Mouse (Mus musculus): ENCODE measurements at regions not wholly inside any gene's neighbourhood (a gene's known extent, or its start where the extent isn't known, plus 50 kb on each side); places are given as distances from the start of the nearest gene placed in this dataset.
"Not testable (repeated sequence)": the region's sequence is repeated elsewhere in the genome, so short reads cannot be mapped to it uniquely, and the experiment has no call there.

DNA sequence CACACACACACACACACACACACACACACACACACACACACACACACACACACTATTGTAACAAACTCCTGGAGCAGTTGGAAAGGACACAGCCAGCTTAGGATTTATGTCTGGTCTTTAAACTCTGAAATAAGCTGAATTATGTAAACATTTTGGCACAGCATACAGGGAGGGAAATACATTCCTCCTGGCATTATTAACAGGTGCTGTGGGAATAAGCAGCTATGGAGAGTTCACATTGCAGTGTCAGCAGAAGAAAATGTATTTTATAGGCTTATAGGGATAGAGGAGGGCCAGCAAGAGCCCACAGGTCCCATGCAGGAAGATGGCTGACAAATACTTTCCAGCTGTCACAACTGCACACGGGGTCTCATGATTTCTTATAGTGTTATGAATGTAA, 100.8 kb upstream of the Arhgap20 start:
- DNase-seq, result no peak

DNA sequence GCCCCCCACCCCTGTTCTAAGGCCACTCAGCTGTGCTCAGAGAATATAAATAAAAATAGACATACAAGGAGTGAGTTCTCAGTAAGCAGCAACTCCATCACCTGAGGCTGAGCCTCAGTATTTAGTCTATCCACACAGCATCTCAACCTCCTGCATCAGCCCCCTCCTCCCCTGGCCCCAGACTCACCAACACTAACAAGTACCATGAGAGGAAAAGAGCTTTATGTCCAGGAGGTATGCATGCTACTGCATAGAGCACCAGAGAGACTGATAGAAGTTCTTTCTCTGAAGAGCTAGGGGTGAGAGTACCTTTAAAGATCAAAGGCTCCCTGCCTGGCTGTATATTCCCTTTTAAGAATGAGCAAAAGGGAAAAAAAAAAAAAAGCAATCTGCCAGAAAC, 100.3 kb upstream of the Arhgap20 start:
- no peak for DNase-seq

DNA sequence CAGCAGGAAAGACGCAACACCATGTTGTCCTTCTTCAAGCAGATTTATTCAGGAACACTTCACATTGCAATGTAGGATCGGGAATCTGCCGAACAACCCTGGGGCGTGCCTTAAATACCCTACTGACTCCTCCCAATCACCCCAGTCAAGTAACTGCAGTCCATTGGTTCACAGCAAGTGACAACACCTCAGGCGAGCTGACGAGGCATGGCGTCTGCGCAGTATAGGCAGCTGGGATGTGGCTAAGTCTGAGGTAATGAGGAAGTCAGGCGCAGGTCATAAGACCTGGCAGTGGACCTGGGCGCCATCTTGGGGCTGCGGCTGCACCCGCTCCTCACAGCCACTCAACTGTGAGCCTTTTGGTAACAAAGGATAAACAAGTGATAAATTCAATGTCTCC, 96.2 kb upstream of the Arhgap20 start:
- not testable (repeated sequence) for DNase-seq

DNA sequence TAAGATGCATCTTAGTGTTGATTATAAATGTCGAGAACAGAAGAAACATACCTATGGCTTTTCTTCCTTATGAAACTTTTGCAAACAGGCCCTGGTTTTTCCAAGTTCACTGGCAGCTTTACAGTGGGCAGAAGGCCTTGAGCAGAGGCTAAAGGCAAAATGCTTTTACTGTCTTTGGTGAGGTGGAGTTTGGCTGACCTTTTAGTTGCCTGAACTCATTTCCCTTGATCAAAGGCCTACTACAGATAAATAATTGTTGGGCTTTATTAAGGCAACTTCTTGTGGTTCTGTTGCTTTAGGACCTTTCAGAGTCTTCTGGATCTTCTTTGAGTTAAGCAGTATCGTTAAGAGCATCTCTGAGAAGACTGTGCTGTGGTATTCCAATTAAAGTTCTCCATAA, 94.6 kb upstream of the Arhgap20 start:
- DNase-seq, result no peak

DNA sequence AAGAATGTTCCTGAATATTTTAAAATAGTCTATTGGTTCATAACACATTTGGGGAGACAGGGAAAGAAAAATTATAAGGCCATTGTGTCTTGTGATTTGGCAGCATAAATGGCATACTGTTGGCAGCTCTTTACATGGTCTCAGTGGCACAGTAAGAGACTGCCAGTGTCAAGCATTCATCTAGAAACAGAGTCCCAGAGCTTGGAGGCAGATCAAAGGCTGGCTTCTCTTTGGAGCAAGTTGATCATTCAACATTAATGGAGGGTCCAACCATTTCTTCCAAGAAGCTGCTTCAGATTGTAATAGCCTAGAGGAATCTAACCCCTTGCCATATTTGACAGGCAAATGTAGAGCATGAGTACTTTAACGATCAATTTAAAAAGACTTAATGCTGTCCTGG, 78.6 kb upstream of the Arhgap20 start:
- DNase-seq, result no peak

DNA sequence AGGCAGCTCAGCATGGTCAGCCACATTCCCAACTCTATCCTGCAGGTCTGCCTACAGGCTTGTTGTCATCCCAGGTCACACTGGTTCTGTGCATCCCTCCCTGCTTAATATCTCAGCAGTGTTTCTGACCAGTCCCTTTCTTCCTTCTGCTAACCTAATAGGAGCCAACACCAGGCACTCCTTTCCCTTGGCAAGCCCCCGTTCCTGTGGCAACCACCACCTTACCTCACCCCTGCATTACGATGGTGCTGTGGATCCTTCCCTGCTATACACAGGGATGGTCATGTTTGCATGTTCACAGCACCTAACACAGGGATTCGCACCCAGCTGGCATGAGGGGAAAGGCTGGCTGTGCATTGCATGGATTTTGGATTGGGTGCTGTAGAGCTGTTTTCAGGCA, 50.8 kb upstream of the Arhgap20 start:
- DNase-seq, result no peak
